Mouse (Mus musculus) lung, postnatal 4 days (tissue): Measurements from ENCODE around the gene Ppef2.

Source experiments
- DNase-seq, 2 experiments: peaks; one replicate each; pipeline ENCODE4 v3.0.0; 2021

Gene Ppef2

GRCm38 (mm10) chr5:92234939-92235557 lies 21.0 kb downstream of the Ppef2 start:
- no peak for DNase-seq

GRCm38 (mm10) chr5:92233366-92233765 lies 22.7 kb downstream of the Ppef2 start:
- no peak for DNase-seq

GRCm38 (mm10) chr5:92231836-92232235 lies 24.2 kb downstream of the Ppef2 start:
- DNase-seq: no peak

GRCm38 (mm10) chr5:92230306-92230705 lies 25.8 kb downstream of the Ppef2 start:
- DNase-seq: no peak

- no peak for DNase-seq
These were observed 26.6 kb downstream of the Ppef2 start for GRCm38 (mm10) chr5:92229514-92229913.

GRCm38 (mm10) chr5:92228776-92229175 lies 27.3 kb downstream of the Ppef2 start:
- DNase-seq: no peak

GRCm38 (mm10) chr5:92227782-92228181 lies 28.3 kb downstream of the Ppef2 start:
- DNase-seq: no peak

GRCm38 (mm10) chr5:92220287-92220902 lies 35.7 kb downstream of the Ppef2 start:
- DNase-seq: peak in 1 of 2 experiments; percentile 35

GRCm38 (mm10) chr5:92219826-92220225 lies 36.3 kb downstream of the Ppef2 start:
- no peak for DNase-seq

GRCm38 (mm10) chr5:92218915-92219793 lies 36.9 kb downstream of the Ppef2 start:
- no peak for DNase-seq

GRCm38 (mm10) chr5:92215308-92215707 lies 40.8 kb downstream of the Ppef2 start, which contains the start of gene U90926:
TSS of gene U90926 (minus strand) at chr5:92215408.
- no peak for DNase-seq

GRCm38 (mm10) chr5:92212231-92212630 lies 43.8 kb downstream of the Ppef2 start:
- no peak for DNase-seq

- no peak for DNase-seq
These were observed 45.9 kb downstream of the Ppef2 start for GRCm38 (mm10) chr5:92210205-92210604.

- DNase-seq: no peak
These were observed 50.0 kb downstream of the Ppef2 start for GRCm38 (mm10) chr5:92206121-92206520.

GRCm38 (mm10) chr5:92205706-92206105 lies 50.4 kb downstream of the Ppef2 start:
- no peak for DNase-seq

GRCm38 (mm10) chr5:92205184-92205583 lies 50.9 kb downstream of the Ppef2 start:
- DNase-seq: no peak

- no peak for DNase-seq
These were observed 51.7 kb downstream of the Ppef2 start for GRCm38 (mm10) chr5:92204162-92205036.

- no peak for DNase-seq
These were observed 57.8 kb downstream of the Ppef2 start for GRCm38 (mm10) chr5:92198266-92198665.

- DNase-seq: peak in 1 of 2 experiments; percentile 42
These were observed 58.9 kb downstream of the Ppef2 start for GRCm38 (mm10) chr5:92196895-92197811.

GRCm38 (mm10) chr5:92195716-92196115 lies 60.4 kb downstream of the Ppef2 start:
- peak in 1 of 2 experiments; percentile 34 for DNase-seq

- no peak for DNase-seq
These were observed 67.1 kb downstream of the Ppef2 start for GRCm38 (mm10) chr5:92188881-92189483.
